Mouse (Mus musculus) embryo, embryonic 11.5 days (tissue): ENCODE measurements at regions not wholly inside any gene's neighbourhood (a gene's known extent, or its start where the extent isn't known, plus 50 kb on each side); places are given as distances from the start of the nearest gene placed in this dataset.

Source experiments
- DNase-seq: peaks from one replicate; pipeline ENCODE4 v3.0.0-alpha.2; 2012; ENCODE audit warnings: low read depth, low spot score

- no peak for DNase-seq
These were observed 153.6 kb downstream of the Thbs2 start for GRCm38 (mm10) chr17:14540269-14540975.

GRCm38 (mm10) chr17:14539651-14540050 lies 154.4 kb downstream of the Thbs2 start:
- no peak for DNase-seq

GRCm38 (mm10) chr17:14539191-14539590 lies 154.8 kb downstream of the Thbs2 start:
- DNase-seq, result no peak

- DNase-seq, result no peak
These were observed 155.5 kb downstream of the Thbs2 start for GRCm38 (mm10) chr17:14538527-14538926.

GRCm38 (mm10) chr17:14532979-14533314 lies 161.1 kb downstream of the Thbs2 start:
- no peak for DNase-seq

GRCm38 (mm10) chr17:14532298-14532978 lies 161.6 kb downstream of the Thbs2 start:
- no peak for DNase-seq

- DNase-seq, result no peak
These were observed 162.2 kb downstream of the Thbs2 start for GRCm38 (mm10) chr17:14531796-14532195.

- DNase-seq, result no peak
These were observed 166.3 kb downstream of the Thbs2 start for GRCm38 (mm10) chr17:14527691-14528090.

- DNase-seq, result no peak
These were observed 168.8 kb downstream of the Thbs2 start for GRCm38 (mm10) chr17:14525255-14525654.

GRCm38 (mm10) chr17:14524426-14525236 lies 169.4 kb downstream of the Thbs2 start:
- peak; percentile 72 for DNase-seq

- DNase-seq, result no peak
These were observed 172.0 kb downstream of the Thbs2 start for GRCm38 (mm10) chr17:14522011-14522410.

GRCm38 (mm10) chr17:14520565-14520964 lies 173.5 kb downstream of the Thbs2 start:
- peak; percentile 57 for DNase-seq

GRCm38 (mm10) chr17:14519367-14519766 lies 174.7 kb downstream of the Thbs2 start:
- DNase-seq, result no peak

GRCm38 (mm10) chr17:14518216-14518615 lies 175.8 kb downstream of the Thbs2 start:
- DNase-seq, result no peak

- DNase-seq, result no peak
These were observed 176.7 kb downstream of the Thbs2 start for GRCm38 (mm10) chr17:14517368-14517767.

GRCm38 (mm10) chr17:14516097-14516496 lies 177.9 kb downstream of the Thbs2 start:
- peak; percentile 59 for DNase-seq

- DNase-seq, result no peak
These were observed 180.6 kb downstream of the Thbs2 start for GRCm38 (mm10) chr17:14513454-14513853.

- DNase-seq, result peak; percentile 43
These were observed 183.5 kb downstream of the Thbs2 start for GRCm38 (mm10) chr17:14510486-14510885.

GRCm38 (mm10) chr17:14507111-14507510 lies 186.9 kb downstream of the Thbs2 start:
- DNase-seq, result no peak

- DNase-seq, result no peak
These were observed 187.9 kb downstream of the Thbs2 start for GRCm38 (mm10) chr17:14506123-14506522.

GRCm38 (mm10) chr17:14505415-14505814 lies 188.6 kb downstream of the Thbs2 start:
- no peak for DNase-seq

- no peak for DNase-seq
These were observed 190.4 kb downstream of the Thbs2 start for GRCm38 (mm10) chr17:14503670-14504069.
